Mouse (Mus musculus): Measurements from ENCODE around the gene Zfp990.
"Not testable (repeated sequence)": the region's sequence is repeated elsewhere in the genome, so short reads cannot be mapped to it uniquely, and the experiment has no call there.

Gene Zfp990

DNA sequence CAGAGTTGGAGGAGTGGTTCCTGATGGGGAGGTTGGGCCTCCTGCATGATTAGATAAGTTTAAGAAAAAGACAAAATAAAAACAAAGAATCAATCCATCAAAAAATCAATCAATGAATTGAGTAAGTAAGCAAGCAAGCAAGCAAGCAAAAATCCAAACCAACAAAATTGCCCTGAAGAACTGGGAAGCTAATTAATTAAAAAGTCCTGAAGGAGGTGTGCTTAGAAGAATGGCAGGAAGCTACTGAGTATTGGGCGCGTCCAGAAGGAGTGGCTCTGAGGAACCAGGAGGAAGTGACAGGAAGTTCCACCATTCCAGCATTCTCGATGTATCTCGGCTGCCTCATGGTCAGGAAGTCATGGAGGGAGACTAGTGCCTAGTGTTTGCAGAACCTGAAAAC lies at the start of gene Zfp990:
Gene Zfp990, plus strand, starts transcription at position 301 of the 400 bp plus-strand sequence.
- not testable (repeated sequence) for DNase-seq

DNA sequence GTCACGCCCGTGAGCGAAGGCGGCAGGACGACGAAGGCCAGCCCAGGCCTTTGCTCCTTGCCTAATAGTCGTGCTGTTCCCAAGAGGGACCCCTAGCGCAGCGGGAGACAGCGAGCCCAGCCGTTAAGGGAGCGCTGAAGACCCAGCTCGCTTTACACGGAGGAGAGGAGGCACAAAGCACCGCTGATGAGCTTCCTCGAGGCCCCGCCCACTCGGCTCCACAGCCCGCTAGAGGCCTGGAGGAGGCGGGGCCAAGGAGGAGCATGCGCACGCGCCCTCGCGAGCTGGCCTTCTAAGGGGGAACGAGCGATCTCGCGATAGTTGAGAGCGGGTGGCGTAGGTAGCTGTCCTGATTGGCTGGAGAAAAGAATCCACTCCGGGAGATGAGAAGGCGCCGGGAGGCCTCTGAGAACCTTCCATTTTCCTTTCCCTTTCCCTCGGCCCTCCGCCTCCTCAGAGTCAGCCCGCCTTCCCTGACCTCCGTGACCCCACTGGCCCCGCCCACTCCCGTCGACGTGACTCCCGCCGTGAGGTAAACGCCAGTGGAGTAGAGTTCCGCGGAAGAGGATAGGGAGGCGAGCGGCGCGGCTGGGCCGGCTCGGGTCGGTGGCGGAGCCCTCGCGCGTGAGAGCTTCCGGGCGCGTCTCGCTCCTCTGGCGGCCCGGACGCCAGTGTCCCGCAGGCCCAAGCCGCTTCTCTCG lies 46.9 kb upstream of the Zfp990 start:
- DNase-seq: not testable (repeated sequence)

DNA sequence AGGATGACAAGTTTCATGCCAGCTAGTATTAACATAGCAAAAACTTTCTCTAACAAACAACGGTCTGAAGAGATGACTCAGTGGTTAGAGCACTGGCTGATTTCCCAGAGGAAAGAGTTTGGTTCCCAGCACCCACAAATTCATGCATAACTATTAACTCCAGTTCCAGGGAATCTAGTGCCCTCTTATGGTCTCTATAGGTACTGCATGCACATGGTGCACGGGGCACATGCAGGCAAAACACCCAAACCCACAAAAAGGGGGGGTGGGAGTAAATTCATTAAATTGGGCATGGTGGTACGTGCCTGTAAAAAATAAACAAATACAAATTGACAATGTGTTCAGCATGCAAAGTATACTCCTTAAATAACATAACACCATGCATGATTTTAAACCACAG lies 32.4 kb upstream of the Zfp990 start:
- DNase-seq: no peak

DNA sequence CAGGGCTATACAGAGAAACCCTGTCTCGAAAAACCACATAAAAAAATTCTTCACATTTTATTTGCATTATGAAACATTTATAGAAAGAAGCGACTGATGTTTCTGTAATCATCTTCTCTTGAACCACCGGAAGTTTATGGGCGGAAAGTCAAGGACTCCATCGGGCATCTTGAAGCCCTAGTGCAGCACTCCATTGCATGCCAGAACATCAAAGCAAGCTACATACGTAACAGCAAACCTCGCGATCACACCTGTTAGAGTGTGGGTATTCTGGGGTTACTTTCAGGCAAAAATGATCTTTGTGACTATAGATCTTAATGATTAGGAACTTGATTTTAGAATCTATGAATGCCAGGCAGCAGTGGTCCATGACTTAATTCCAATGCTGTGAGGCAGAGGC lies 29.9 kb upstream of the Zfp990 start:
- not testable (repeated sequence) for DNase-seq

DNA sequence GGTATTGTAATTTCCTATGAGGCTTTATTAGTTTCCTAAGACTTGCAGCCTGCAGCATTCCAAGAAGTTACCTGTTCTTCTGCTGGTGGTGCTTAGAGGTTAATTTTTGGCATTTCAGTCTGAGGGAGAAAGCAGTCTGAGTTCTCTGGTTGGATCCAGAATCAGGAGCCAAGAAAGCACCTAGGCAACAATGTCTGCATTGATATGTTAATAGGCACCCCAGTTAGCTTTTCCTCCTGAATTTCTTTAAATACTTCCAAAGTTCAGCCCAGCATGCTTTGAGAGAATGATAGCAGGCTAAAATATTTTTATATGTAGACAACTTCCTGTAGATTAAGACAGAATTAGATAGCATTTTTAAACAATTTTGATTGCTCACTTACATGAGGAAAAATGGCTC lies 21.2 kb upstream of the Zfp990 start:
- DNase-seq: no peak

DNA sequence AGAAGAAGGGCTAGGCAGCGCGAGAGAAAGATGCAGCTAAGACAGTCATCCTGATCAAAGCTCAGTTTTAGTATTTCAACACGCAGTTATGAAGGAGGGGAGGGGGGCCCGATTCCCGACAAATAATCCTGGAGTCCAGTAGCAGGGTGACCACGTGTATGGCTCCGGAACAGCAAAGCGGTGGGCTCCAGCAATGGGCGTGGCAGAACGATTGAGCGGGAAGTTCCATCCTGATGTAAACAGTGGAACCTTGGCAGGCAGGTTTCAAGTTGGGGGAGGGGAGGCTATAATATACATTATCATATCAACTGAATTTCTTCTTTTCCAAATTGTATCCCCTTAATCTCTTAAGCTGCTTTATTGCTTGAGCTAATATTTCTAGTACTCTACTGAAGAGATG lies 18.4 kb upstream of the Zfp990 start:
- DNase-seq: no peak

DNA sequence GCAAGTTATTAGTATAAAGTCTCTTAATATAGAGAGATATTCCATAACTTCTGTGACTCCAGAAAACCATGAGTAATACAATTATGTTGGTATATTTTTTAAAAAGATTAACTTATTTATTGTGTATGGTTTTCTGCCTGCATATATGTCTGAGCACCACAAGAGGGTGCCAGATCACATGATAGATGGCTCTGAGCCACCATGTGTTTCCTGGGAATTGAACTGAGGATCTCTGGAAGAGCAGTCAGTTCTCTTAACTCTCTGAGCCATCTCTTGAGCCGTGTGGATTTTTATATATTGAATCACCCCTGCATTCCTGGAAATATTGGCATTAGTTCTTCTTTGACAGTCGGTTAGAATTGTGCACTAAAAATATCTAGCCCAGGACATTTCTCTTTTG lies 17.2 kb upstream of the Zfp990 start:
- DNase-seq: not testable (repeated sequence)

DNA sequence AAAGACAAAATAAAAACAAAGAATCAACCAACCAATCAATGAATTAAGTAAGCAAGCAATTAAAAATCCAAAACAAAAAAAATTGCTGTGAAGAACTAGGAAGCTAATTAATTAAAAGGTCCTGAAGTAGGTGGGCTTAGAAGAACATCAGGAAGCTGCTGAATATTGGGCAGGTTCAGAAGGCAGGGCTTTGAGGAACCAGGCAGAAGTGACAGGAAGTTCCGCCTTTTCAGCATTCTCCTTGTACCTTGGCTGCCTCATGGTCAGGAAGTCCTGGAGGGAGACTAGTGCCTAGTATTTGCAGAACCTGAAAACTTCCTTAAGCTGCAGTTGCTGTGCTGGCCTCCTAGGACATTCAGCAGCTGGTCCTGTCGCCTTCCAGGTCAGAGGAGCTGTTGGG lies 4.1 kb downstream of the Zfp990 start:
- not testable (repeated sequence) for DNase-seq

DNA sequence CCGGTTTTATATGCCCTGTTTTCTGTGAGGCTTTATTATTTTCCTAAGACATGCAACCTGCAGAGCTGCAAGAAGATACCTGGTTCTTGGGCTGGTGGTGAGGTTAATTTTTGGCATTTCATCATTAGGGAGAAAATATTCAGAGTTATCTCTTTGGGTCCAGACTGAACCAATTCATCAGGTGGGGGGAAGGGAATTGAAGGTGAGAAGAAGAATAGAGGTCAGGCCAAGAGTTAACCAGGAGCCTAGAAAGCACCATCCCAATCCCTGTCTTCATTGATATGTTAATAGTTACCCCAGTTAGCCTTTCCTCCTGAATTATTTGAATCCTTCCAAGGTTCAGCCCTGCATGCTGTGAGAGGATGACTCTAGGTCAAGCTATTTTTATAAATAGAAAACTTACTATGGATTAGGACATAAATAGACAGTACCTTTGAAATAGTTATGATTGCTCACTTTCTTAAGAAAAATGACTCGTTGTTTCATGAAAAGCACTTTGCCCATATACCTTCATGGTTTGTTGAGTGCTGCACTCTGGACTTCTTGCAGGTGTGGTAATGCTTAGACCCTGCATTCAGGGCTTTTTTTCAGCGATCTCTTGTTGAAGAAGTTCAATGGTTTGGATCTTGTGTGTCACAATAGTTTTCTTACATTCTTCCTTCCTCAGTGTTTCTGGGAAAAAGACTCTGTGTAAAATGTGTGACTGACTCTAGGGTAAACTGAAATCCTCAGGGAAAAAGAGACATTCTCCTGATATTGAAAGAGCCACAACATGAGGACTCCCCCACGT lies 5.4 kb downstream of the Zfp990 start:
- DNase-seq: not testable (repeated sequence)

DNA sequence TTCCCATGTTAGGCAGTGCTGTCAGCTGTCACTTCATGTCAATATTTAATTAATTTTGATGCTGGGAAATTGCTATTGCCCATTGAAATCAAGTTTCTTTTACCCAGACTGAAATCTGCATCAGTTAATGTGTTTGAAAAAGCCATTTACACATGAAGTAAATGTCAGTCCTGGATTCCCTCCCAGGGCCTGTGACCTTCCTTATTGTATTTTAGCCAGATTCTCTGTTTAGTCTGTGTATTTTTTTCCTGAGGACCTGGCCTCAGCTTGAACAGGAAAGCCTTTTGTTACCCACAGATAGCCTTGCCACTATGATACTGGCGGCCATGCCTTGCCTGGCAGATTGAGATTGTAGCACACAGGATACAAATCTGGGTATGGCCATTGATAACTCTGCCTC lies 6.8 kb downstream of the Zfp990 start:
- DNase-seq: not testable (repeated sequence)

DNA sequence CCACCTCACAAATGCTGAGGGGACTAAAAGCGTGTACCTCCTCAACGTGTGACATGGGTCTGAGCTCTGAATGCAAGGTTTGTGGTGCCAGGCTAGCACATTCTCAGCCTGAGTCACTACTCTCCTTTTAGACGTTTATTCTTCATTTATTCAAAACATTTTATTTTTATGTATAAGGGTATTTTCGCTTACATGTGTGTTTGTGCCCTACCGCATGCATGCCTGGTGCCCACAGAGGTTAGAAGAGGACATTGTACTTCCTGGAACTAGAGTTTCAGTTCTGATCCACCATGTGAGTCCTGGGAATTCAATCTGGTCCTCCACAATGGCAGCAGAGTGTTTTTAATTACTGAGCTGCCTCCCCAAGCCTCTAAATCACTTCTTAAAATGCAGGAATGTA lies 33.3 kb downstream of the Zfp990 start:
- DNase-seq: not testable (repeated sequence)

DNA sequence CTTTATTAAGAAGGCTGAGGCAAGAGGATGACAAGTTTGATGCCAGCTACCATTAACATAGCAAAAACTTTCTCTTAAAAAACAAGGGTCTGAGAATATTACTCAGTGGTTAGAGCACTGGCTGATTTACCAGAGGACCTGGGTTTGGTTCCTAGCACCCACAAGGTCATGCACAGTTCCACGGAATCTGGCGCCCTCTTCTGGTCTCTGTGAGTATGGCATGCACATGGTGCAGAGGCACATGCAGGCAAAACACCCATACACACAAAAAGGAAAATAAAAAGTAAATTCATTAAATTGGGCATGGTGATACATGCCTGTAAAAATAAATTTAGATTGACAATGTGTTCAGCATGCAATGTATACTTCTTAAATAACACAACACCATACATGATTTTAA lies 34.5 kb downstream of the Zfp990 start:
- not testable (repeated sequence) for DNase-seq

DNA sequence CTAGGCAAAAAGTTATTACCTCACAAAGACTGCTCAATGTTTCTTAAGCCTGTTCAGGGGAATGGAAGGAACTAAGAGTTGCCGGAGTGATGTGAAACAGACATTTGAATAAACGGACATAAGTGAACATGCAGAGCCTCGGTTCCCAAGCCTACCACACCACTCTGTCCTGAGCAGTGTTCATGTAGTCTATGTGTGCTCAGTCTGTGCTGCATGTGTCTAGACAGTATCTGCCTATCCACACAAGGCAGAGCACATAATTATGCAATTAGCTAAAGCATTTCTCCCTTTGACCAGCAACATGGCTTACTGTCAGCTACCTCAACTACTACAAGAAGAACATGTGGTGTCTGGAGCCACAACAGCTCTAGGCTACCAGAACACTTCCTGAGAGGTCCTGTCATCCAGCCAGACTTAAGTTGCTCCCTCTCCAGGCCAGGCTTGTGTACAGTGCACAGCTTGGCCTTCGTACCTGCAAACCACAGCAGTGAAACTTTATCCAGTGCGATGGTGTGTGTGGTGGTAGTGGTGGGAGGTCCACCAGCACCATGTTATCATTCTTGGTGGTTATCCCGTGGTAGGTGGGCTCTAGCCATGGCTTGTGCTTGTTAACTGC lies 35.3 kb downstream of the Zfp990 start:
- DNase-seq: not testable (repeated sequence)

DNA sequence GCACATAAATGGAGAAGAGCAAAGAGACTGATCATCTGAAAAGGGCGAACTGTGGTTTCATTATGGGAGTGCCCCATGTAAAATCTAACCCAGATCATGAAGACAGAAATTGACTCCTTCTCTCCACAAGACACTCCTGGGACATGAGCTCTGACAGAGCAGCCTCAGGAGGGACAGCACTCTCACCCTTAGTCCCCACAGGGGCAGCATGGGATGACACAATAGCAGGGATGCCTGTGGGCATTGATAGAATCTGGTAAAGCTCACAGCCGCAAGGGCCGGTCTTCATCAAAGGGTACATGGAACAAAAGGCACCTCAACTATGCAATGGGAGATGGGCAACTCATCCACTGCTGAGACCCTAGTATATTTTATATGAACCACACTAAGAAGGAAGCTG lies 35.9 kb downstream of the Zfp990 start:
- DNase-seq: not testable (repeated sequence)

DNA sequence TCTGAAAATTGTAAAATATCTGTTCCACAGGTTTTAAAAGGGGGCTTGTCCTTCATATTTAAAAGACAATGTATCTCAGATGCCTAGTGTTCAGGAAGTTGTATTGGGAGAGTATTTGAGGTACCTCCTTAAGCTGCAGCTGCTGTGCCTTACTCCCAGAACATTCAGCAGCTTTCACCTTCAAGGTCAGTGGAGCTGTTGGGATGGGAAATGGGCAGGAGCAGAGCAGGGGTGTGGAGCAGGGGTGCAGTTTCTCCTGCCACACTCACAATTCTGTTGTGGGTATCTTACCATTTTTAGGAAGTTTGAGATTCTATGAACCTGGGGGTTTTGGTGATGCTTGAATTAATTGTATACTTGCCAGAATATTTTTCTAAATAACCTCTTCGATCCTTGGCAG lies 46.1 kb downstream of the Zfp990 start:
- no peak for DNase-seq

DNA sequence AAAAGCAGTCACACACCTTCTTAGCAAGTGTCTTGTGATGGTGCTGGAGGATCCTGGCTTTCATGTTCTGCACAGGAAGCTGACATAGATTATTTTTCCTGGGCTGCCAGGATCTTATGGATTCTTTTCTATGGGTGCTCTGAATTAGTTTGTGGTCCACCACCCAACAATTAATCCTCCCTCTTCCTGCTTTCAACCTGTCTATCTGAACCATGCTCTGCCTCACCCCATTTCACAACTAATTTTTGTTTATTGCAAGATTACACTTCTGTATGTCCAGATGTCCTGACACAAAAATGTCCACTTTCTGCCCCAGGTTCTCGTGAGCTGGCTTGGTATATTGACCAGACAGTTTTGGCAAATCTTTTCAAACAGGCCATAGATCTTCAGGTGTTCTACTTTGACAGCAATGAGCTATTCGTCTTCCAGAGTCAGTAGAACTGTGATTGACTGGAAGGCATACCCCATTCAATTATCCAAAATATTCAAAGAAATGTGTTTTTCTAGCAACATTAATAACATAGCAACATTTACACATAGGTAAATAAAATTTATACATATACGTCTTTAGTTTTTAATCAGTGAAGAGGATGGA lies 49.0 kb downstream of the Zfp990 start:
- no peak for DNase-seq

DNA sequence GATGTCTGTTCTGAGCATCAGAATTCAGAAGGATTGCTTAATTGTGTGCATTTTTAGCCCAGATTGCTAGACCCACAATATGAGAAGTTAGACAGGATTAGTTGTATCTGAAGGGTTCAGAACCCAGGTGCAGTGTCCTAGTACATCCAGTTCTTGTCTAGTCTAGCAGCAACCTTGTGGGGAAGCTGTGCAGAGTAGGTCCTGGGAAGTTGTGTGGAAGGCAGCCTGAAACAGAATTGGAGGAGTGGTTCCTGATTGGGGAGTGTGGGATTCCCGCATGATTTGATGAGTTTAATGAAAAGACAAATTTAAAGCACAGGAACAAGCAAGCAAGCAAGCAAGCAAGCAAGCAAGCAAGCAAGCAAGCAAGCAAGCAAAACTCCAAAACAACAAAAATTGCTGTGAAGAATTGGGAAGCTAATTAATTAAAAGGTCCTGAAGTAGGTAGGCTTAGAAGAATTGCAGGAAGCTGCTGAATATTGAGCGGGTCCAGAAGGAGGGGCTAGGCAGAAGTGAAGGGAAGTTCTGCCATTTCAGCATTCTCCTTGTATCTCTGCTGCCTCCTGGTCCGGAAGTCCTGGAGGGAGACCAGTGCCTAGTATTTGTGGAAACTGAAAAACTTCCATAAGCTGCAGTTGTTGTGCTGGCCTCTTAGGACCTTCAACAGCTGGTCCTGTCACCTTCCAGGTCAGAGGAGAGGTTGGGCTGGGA lies 53.7 kb downstream of the Zfp990 start:
- DNase-seq: no peak

DNA sequence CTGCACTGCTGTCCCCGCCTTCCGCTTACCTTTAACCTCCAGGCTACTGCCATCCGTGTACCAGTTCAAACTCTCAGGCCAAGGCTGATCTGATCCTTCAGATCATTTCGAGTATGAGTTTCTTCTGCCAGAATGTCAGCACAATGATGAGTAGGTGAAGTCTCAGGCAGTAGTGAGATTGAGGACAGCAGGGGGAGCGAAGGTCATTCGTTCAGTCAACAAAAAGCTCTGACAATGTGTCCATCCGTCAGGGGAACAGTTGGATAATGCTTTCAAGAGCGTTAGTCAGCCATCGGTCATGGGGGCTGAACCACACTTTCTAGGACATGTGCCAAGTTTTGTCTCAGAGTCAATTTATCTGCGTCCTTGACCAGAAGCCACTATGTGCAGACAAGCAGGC lies 59.9 kb downstream of the Zfp990 start:
- DNase-seq: not testable (repeated sequence)

DNA sequence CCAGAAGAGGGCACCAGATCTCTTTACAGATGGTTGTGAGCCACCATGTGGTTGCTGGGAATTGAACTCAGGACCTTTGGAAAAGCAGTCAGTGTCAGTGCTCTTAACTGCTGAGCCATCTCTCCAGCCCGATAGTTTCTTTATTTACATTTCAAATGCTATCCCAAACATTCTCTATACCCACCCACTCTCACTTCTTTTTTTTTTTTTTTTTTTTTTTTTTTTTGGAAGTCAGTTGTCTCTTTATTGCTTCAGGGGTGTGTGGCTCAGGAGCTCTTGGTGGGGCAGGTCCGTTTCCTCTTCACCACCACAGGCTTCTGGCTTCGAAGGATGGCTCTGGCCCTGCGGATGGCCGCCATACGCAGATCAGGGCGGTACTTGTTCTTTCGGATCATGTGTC lies 66.1 kb downstream of the Zfp990 start:
- DNase-seq: not testable (repeated sequence)

DNA sequence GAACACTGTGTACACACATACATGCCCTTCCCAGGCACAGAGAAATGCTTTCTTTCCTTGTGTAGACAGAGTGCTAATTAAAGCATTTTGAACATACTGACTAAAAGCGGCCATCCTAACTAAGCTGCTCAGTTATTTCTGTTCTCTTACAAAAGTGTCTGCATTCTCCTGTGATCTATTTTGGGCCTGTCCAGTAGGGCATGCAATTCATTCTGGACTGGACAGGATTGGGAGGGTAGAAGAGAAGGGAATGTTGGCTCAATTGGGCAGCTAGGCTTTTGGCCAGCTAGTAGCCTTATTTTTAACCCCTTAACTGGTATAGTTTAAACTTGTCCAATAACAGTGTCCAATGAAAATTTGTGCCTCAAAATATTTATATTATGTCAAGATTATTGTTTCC lies 69.8 kb downstream of the Zfp990 start:
- DNase-seq: not testable (repeated sequence)

DNA sequence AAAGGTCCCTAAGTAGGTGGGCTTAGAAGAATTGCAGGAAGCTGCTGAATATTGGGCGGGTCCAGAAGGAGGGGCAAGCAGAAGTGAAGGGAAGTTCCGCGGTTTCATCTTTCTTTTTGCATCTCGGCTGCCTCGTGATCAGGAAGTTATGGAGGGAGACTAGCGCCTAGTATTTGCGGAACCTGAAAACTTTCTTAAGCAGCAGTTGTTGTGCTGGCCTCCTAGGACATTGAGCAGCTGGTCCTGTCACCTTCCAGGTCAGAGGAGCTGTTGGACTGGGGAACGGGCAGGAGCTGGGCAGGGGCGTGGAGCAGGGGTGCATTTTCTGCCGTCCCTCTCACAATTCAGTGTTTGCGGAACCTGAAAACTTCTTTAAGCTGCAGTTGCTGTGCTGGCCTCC lies 74.5 kb downstream of the Zfp990 start, which contains the start of gene Gm13212:
Gene Gm13212, plus strand, starts transcription at position 89 of the 400 bp plus-strand sequence.
- DNase-seq: not testable (repeated sequence)

DNA sequence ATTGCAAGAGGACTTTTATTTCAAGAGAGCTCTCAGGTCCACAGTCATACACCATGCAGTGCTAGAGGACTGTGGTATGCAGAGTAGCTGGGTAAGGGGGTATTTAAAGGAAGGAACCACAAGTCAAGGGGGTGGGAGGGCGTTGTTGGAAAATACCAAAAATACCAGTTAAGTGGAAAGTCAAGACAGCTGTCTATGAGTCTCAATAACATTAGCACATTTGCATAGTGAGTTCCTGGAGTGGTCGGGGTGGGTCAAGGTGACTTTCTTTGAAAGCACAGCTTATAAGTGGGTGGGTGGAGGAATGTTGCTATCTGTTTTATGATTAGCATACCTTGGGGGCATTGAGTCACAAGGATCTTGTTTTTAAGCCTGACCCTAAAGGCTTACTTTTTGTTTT lies 75.5 kb downstream of the Zfp990 start:
- DNase-seq: not testable (repeated sequence)
